ENCODE assay signal across 8 mouse cellular contexts in the genomic region with DNA sequence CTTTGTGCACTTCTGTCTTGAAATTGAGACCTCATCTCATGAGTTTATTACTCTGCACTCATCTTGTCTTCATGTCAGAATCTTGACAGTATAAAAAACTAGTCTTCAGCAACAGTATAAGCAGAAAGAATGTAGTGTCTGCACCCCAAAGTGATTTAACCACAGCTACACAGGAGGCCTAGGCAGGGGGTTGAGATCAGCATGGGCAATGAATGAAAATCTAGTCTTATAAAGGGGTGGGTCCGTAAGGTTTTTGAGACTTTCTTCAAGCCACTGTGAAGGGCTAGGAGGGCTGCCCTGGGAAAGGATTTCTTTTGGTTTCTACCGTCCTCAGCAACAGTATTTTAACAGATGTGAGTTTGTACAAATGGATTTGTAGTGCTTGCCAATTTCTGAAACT. TPM values are rescaled to one million over a fixed set of nuclear protein-coding genes. Genes with fewer than 3 reads are reported as not detected.
A peak's percentile ranks its signal among the peaks of the same experiment; 100 is the strongest.
DNase-seq lines count a peak whose midpoint lies in the region; ATAC-seq and TF ChIP-seq lines count a peak whose summit lies in the region.

No protein-coding gene starts in this region.

- WGBS in heart, adult 2 months, result 36% methylated on average over 2 of the region's 2 CpGs
- 60% methylated on average over 2 of the region's 2 CpGs for WGBS in thymus, adult 2 months
- WGBS in limb, embryonic 15.5 days, result 30% methylated on average over 2 of the region's 2 CpGs

- no peak for ATAC-seq in limb, embryonic 15.5 days (ENCODE audit: insufficient number of reproducible peaks, low FRiP score, low TSS enrichment, low read depth)

- no peak for TF ChIP-seq POLR2A in heart, adult 2 months (IDR thresholded peaks at IDR 0.05; ENCODE audit: insufficient read depth, low read depth, low read length)
- no peak for TF ChIP-seq POLR2A in thymus, adult 2 months (IDR thresholded peaks at IDR 0.05; ENCODE audit: control insufficient read depth, extremely low read depth, insufficient read depth, low read length, poor library complexity)

- no peak overlapping the region for H3K9ac ChIP-seq in heart, adult 2 months (ENCODE audit: low read depth, low read length)
- H3K9ac ChIP-seq in limb, embryonic 15.5 days, result no peak overlapping the region

- peaks cover 12% of the 10 kb centered on the region; the same call in 1 of the 2 replicates for H3K36me3 ChIP-seq in heart, adult 2 months (ENCODE audit: control insufficient read depth, insufficient read depth, low read length)
- peaks cover 19% of the 10 kb centered on the region for H3K36me3 ChIP-seq in thymus, adult 2 months (ENCODE audit: control insufficient read depth, insufficient read depth, low read length)
- H3K36me3 ChIP-seq in limb, embryonic 15.5 days, result peaks cover 38% of the 10 kb centered on the region

- no peak for TF ChIP-seq CTCF in heart, adult 2 months (IDR thresholded peaks at IDR 0.05)
- TF ChIP-seq CTCF in thymus, adult 2 months (IDR thresholded peaks at IDR 0.05; ENCODE audit: borderline replicate concordance, control insufficient read depth, extremely low read depth, insufficient read depth, low read length, poor library complexity), result no peak

- H3K4me2 ChIP-seq in limb, embryonic 15.5 days, result peak overlapping the region; percentile 54

- H3K27me3 ChIP-seq in heart, adult 2 months (ENCODE audit: control insufficient read depth, insufficient read depth, low read length), result no peaks in the 10 kb centered on the region
- no peaks in the 10 kb centered on the region for H3K27me3 ChIP-seq in thymus, adult 2 months (ENCODE audit: control insufficient read depth, insufficient read depth, low read length)
- H3K27me3 ChIP-seq in limb, embryonic 15.5 days, result no peaks in the 10 kb centered on the region

- H3K4me1 ChIP-seq in heart, adult 2 months (ENCODE audit: control insufficient read depth, insufficient read depth, low read length), result peaks cover 1% of the 10 kb centered on the region
- peaks cover 6% of the 10 kb centered on the region; the same call in 1 of the 2 replicates for H3K4me1 ChIP-seq in thymus, adult 2 months (replicated peaks; ENCODE audit: control insufficient read depth, insufficient read depth, low read length)
- H3K4me1 ChIP-seq in limb, embryonic 15.5 days, result peaks cover 13% of the 10 kb centered on the region

- intact Hi-C loops in heart, adult 2 months (cut with DNase I), result loop anchor here (2.0 kb wide), 1 partner anchor 18 kb away; a partner anchor contains a TSS
- intact Hi-C loops in heart, postnatal 25 days (cut with DNase I), result loop anchor here (2.0 kb wide), 1 partner anchor 18 kb away; a partner anchor contains a TSS

- DNase-seq in heart, adult 2 months, result no peak
- DNase-seq in heart, postnatal 25 days (ENCODE audit: low spot score), result no peak
- DNase-seq in thymus, adult 2 months, result no peak
- no peak for DNase-seq in thymus, postnatal 14 days
- no peak for DNase-seq in urinary bladder, postnatal 14 days (ENCODE audit: low spot score)
- DNase-seq in cerebellum, adult 11 months, result no peak
- no peak for DNase-seq in adrenal gland, adult (ENCODE audit: inconsistent age in 2 of 2, low spot score in 1 of 2)

- peak overlapping the region; percentile 63 for H3K4me3 ChIP-seq in heart, adult 2 months
- peak overlapping the region; percentile 97; the same call in 1 of the 2 replicates for H3K4me3 ChIP-seq in thymus, adult 2 months (ENCODE audit: control insufficient read depth, insufficient read depth, low read length)
- peak overlapping the region; percentile 71 for H3K4me3 ChIP-seq in limb, embryonic 15.5 days

- no peak for TF ChIP-seq EP300 in heart, adult 2 months (IDR thresholded peaks at IDR 0.05; ENCODE audit: insufficient read depth, low read depth, low read length)

- no peaks in the 10 kb centered on the region for H3K79me2 ChIP-seq in heart, adult 2 months (replicated peaks; ENCODE audit: control insufficient read depth, insufficient read depth, low read length)

- peak overlapping the region; percentile 1; the same call in 1 of the 2 replicates for H3K27ac ChIP-seq in heart, adult 2 months
- H3K27ac ChIP-seq in thymus, adult 2 months (ENCODE audit: control insufficient read depth, insufficient read depth, low read length), result no peak overlapping the region
- peak overlapping the region; percentile 59 for H3K27ac ChIP-seq in limb, embryonic 15.5 days

- no peaks in the 10 kb centered on the region for H3K9me3 ChIP-seq in limb, embryonic 15.5 days

RNA-seq across cellular contexts. Expression of a gene that starts 0.3 kb away (rescaled TPM):
- total RNA-seq in heart, adult 2 months (2021), result 10 to 100 TPM; 45.3 to 49.1 TPM
- 35.7 and 54.9 TPM in 2 replicates for polyA plus RNA-seq in heart, adult 2 months (2012; rRNA removed)
- total RNA-seq in heart, postnatal 25 days (2021), result 10 to 100 TPM; 53.0 to 53.4 TPM
- polyA plus RNA-seq in thymus, adult 2 months (2012; rRNA removed), result 34.7 and 45.8 TPM in 2 replicates
- polyA plus RNA-seq in limb, embryonic 15.5 days (2015; fragmentation: Nextera tagmentation; extraction: Ambion mirVana), result 56.0 and 58.7 TPM in 2 replicates

RNA-seq across cellular contexts. Expression of a gene that starts 10.7 kb away (rescaled TPM):
- total RNA-seq in heart, adult 2 months (2021), result under 1 TPM; 0.34 to 0.47 TPM
- polyA plus RNA-seq in heart, adult 2 months (2012; rRNA removed), result 0.55 and 0.61 TPM in 2 replicates
- total RNA-seq in heart, postnatal 25 days (2021), result under 1 TPM; 0.56 to 0.60 TPM
- 2.2 and 2.6 TPM in 2 replicates for polyA plus RNA-seq in thymus, adult 2 months (2012; rRNA removed)
- 1.0 and 1.1 TPM in 2 replicates for polyA plus RNA-seq in limb, embryonic 15.5 days (2015; fragmentation: Nextera tagmentation; extraction: Ambion mirVana)

RNA-seq across cellular contexts. Expression of a gene that starts 11.1 kb away (rescaled TPM):
- total RNA-seq in heart, adult 2 months (2021), result 1 to 10 TPM; 8.1 to 9.0 TPM
- 11.8 and 18.2 TPM in 2 replicates for polyA plus RNA-seq in heart, adult 2 months (2012; rRNA removed)
- total RNA-seq in heart, postnatal 25 days (2021), result 10 to 100 TPM in 1 of 2 experiments, 1 to 10 TPM in 1; 8.9 to 11.2 TPM
- polyA plus RNA-seq in thymus, adult 2 months (2012; rRNA removed), result 27.8 and 40.9 TPM in 2 replicates
- 61.0 and 61.1 TPM in 2 replicates for polyA plus RNA-seq in limb, embryonic 15.5 days (2015; fragmentation: Nextera tagmentation; extraction: Ambion mirVana)

RNA-seq across cellular contexts. Expression of a gene that starts 11.3 kb away (rescaled TPM):
- 100 to 1,000 TPM; 242 to 262 TPM for total RNA-seq in heart, adult 2 months (2021)
- 265 and 340 TPM in 2 replicates for polyA plus RNA-seq in heart, adult 2 months (2012; rRNA removed)
- 100 to 1,000 TPM; 252 to 263 TPM for total RNA-seq in heart, postnatal 25 days (2021)
- 292 and 416 TPM in 2 replicates for polyA plus RNA-seq in thymus, adult 2 months (2012; rRNA removed)
- 536 and 558 TPM in 2 replicates for polyA plus RNA-seq in limb, embryonic 15.5 days (2015; fragmentation: Nextera tagmentation; extraction: Ambion mirVana)

RNA-seq across cellular contexts. Expression of a gene that starts 17.0 kb away (rescaled TPM):
- 10 to 100 TPM; 39.4 to 40.6 TPM for total RNA-seq in heart, adult 2 months (2021)
- 50.6 and 63.0 TPM in 2 replicates for polyA plus RNA-seq in heart, adult 2 months (2012; rRNA removed)
- total RNA-seq in heart, postnatal 25 days (2021), result 10 to 100 TPM; 39.0 to 43.8 TPM
- polyA plus RNA-seq in thymus, adult 2 months (2012; rRNA removed), result 98.1 and 102 TPM in 2 replicates
- 115 and 124 TPM in 2 replicates for polyA plus RNA-seq in limb, embryonic 15.5 days (2015; fragmentation: Nextera tagmentation; extraction: Ambion mirVana)
